Mouse (Mus musculus) ZHBTc4 (cell line): ENCODE results near the gene Nupl2.

ENCODE experiments used
- DNase-seq: peaks from one replicate; pipeline ENCODE4 v3.0.0-alpha.2; 2011; ENCODE audit warnings: low read depth, low spot score

Gene Nupl2

DNA sequence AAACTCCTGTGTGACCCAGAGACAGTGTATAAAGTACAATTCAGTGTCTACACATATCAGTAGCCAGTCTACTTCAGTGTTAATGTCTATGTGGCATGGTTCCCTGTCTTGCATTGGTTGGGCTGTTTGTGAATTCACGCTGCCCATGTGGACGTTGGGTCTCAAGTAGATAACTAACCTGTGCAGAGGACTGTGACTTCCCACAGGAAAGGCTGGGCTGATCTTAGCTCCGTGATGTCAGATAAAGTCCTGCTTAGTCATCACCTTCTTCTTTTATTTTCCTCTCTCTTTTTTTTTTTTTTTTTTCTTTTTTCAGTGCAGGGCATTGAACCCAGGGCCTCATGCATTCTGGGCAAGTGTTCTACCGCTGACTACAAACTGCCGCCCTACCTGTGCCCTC is 43.7 kb downstream of the Nupl2 start:
- DNase-seq: no peak

DNA sequence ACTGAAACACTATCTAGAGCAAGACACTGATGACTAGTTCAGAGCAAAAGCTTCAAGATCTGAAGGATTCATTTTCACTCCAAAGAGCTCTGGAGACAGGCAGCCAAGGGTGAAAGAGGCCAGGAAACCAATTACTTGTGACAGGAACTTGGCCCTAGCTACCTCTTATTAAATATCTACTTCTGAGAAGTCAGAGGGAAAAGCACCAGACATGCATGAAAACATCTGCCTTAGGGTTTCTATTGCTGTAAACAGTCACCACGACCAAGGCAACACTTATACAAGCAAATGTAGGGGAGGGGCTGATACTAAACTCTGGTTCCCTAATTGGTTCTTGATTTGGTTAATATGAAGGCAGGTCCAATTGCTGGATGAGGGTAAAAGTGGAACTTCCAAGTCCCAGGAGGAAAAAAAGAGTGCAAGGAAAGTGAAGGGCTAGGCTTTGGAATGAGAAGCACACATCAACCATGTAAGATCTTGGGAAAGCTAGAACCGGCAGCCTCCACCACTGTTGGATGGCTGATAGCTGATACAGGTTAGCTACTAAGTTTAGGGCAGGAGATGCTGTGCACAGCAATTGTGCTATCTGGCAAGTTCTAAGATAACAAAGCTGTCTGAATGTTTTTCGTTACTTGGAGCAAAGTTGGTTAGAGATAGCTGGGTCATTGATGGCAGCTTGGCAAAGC is 49.2 kb downstream of the Nupl2 start:
- no peak for DNase-seq

GRCm38 (mm10) chr5:24214547-24214878 is 49.8 kb downstream of the Nupl2 start:
- DNase-seq: peak; percentile 88

DNA sequence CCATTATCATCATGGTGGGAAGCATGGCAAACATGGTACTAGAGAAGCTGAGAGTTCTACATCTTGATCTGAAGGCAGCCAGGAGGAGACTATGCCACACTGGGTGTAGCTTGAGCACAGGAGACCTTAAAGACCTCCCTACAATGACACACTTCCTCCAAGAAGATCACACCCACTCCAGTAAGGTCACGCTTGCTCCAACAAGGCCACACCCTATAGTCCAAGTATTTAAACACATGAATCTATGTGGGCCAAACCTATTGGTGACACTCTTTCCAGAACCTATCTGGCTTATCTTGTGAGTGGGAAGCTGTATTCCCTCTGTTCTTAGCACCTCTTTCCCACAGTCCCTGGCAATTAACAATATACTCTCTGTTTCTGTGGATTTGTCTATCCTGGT is 50.1 kb downstream of the Nupl2 start:
- no peak for DNase-seq
